Mouse (Mus musculus) naive thymus-derived CD4-positive, alpha-beta T cell, adult 5 months (primary cell): ENCODE results near the gene Ccr3. TPM values are rescaled to one million over a fixed set of nuclear protein-coding genes. Genes with fewer than 3 reads are reported as not detected.

Experiments
- polyA plus RNA-seq: library from polyadenylated mRNA; unstranded; fragments of 100-300 nt; shearing (Covaris generic); gene quantifications from one replicate; pipeline ENCODE4 v1.2.1, GENCODE M21; 2017

Ccr3 gene
- polyA plus RNA-seq, result not detected

DNA sequence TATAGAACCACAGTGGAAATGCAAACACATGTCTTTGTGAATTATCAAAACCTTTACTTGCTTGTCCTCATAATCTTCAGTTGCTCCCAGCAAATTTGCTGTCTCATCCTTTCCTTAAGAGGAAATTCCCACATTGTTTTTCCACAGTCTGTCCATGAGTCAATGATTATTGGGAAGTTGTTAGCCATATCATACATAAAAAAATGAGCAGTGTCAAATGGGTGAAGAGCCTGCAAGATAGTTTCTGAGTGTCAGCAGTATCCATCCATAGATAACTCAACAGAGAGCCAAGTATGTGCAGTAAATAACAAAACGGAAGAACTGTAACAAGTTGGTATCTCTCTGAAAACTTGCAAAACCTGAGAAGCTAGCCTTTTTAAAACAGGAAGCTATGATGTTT, at the start of gene Ccr3:
TSS of gene Ccr3 (plus strand) at position 301 of the 400 bp plus-strand sequence.

DNA sequence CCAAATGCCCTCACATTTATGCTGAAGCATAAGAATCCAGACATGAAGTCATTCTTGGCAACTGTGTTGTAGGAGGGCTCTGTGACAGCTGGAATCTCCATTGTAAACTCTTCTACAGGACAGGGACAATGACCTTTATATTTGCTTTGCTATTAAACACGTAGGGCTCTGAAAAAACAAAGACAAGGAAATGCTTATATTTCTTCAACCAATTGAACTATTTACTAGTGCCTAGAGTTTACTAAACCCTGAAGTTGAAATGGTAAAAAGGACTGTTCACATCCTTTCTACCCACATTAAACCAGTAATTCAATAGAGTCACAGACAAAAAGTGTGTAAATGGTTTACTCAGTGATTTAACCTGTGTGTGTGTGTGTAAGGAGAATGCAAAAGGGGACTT, 43.5 kb upstream of the Ccr3 start, which contains the start of gene Ccr1l1:
TSS of gene Ccr1l1 (minus strand) at position 101 of the 400 bp plus-strand sequence.

Other genes starting within 250 kb of the Ccr3 start
- 0.66 TPM for gene Cxcr6, start 215.5 kb upstream of the Ccr3 start, polyA plus RNA-seq
- 22.4 TPM for gene Fyco1, start 170.1 kb upstream of the Ccr3 start, polyA plus RNA-seq
- 0.15 TPM for gene Xcr1, start 159.9 kb upstream of the Ccr3 start, polyA plus RNA-seq
- gene Ccr1, start 53.3 kb upstream of the Ccr3 start, polyA plus RNA-seq, result not detected
- not detected for gene Ccr1l1, start 43.6 kb upstream of the Ccr3 start, polyA plus RNA-seq
- 1.1 TPM for gene Ccr2, start 80.0 kb downstream of the Ccr3 start, polyA plus RNA-seq
- gene Ccr5, start 99.6 kb downstream of the Ccr3 start, polyA plus RNA-seq, result 2.9 TPM